Mouse (Mus musculus): ENCODE measurements around the gene Cacna1e.
A peak's percentile ranks its signal among the peaks of the same experiment; 100 is the strongest.

Gene Cacna1e

GRCm38 (mm10) chr1:154779908-154780514 is 104.3 kb downstream of the Cacna1e start:
- no peak for DNase-seq

- no peak for DNase-seq
Measured at GRCm38 (mm10) chr1:154776344-154776743, 108.0 kb downstream of the Cacna1e start.

GRCm38 (mm10) chr1:154774468-154774867 is 109.8 kb downstream of the Cacna1e start:
- no peak for DNase-seq

- DNase-seq, result no peak
Measured at GRCm38 (mm10) chr1:154771111-154771510, 113.2 kb downstream of the Cacna1e start.

GRCm38 (mm10) chr1:154770542-154770941 is 113.8 kb downstream of the Cacna1e start:
- DNase-seq, result no peak

- no peak for DNase-seq
Measured at GRCm38 (mm10) chr1:154763132-154763531, 121.2 kb downstream of the Cacna1e start.

- no peak for DNase-seq
Measured at GRCm38 (mm10) chr1:154752081-154752480, 132.2 kb downstream of the Cacna1e start.

GRCm38 (mm10) chr1:154748531-154748930 is 135.8 kb downstream of the Cacna1e start:
- no peak for DNase-seq

GRCm38 (mm10) chr1:154745241-154745640 is 139.1 kb downstream of the Cacna1e start:
- no peak for DNase-seq

- DNase-seq, result peak; percentile 33
Measured at GRCm38 (mm10) chr1:154730411-154730961, 153.8 kb downstream of the Cacna1e start.

- DNase-seq, result peak; percentile 88
Measured at GRCm38 (mm10) chr1:154729269-154729980, 154.9 kb downstream of the Cacna1e start.

GRCm38 (mm10) chr1:154728682-154729081 is 155.6 kb downstream of the Cacna1e start:
- no peak for DNase-seq

GRCm38 (mm10) chr1:154727696-154728095 is 156.6 kb downstream of the Cacna1e start:
- no peak for DNase-seq

- DNase-seq, result no peak
Measured at GRCm38 (mm10) chr1:154726361-154727161, 157.7 kb downstream of the Cacna1e start.

- no peak for DNase-seq
Measured at GRCm38 (mm10) chr1:154725356-154726320, 158.7 kb downstream of the Cacna1e start.

GRCm38 (mm10) chr1:154723537-154724286 is 160.6 kb downstream of the Cacna1e start:
- peak; percentile 51 for DNase-seq

GRCm38 (mm10) chr1:154723078-154723477 is 161.2 kb downstream of the Cacna1e start:
- DNase-seq, result no peak

- no peak for DNase-seq
Measured at GRCm38 (mm10) chr1:154715596-154715995, 168.7 kb downstream of the Cacna1e start.

GRCm38 (mm10) chr1:154712747-154713146 is 171.6 kb downstream of the Cacna1e start:
- DNase-seq, result peak; percentile 84

GRCm38 (mm10) chr1:154707584-154708290 is 176.6 kb downstream of the Cacna1e start:
- no peak for DNase-seq

GRCm38 (mm10) chr1:154706974-154707373 is 177.3 kb downstream of the Cacna1e start:
- no peak for DNase-seq
